Comparison of ENCODE assay signal across 7 mouse cellular contexts in genomic region chr17:30005103-30005443, GRCm38 (mm10). TPM values are rescaled to one million over a fixed set of nuclear protein-coding genes. Genes with fewer than 3 reads are reported as not detected.
DNase-seq lines count a peak whose midpoint lies in the region; ATAC-seq and TF ChIP-seq lines count a peak whose summit lies in the region.

No protein-coding gene starts in this region.

- TF ChIP-seq EP300 in lung, postnatal 0 days (IDR thresholded peaks at IDR 0.05): no peak

- peak overlapping the region; percentile 96 for H3K27ac ChIP-seq in lung, postnatal 0 days (ENCODE audit: low read length)
- peak overlapping the region; percentile 99 for H3K27ac ChIP-seq in limb, embryonic 11.5 days (replicated peaks; ENCODE audit: low read depth, low read length)
- no peak overlapping the region for H3K27ac ChIP-seq in small intestine, adult 2 months (ENCODE audit: insufficient read depth, low read depth, low read length)

- peak; percentile 18; the same call in 1 of the 2 replicates for ATAC-seq in lung, postnatal 0 days
- peak; percentile 4; the same call in 1 of the 2 replicates for ATAC-seq in erythroid progenitor cell, adult 5-6 weeks (replicated peaks; ENCODE audit: low FRiP score, poor library complexity, severe bottlenecking)
- peak; percentile 22 for ATAC-seq in limb, embryonic 11.5 days (ENCODE audit: insufficient number of reproducible peaks, low FRiP score, low TSS enrichment, low read depth)

- no peak for DNase-seq in lung, postnatal 0 days (ENCODE audit: low spot score)
- no peak for DNase-seq in lung, adult 18-20 months
- no peak for DNase-seq in limb, embryonic 11.5 days (ENCODE audit: low spot score)
- no peak for DNase-seq in adipocyte (ENCODE audit: low spot score)
- DNase-seq in urinary bladder, postnatal 25 days (ENCODE audit: low spot score): no peak

- peak overlapping the region; percentile 83 for H3K4me2 ChIP-seq in lung, postnatal 0 days (replicated peaks; ENCODE audit: low read depth, low read length)
- peak overlapping the region; percentile 73; the same call in 1 of the 2 replicates for H3K4me2 ChIP-seq in limb, embryonic 11.5 days (ENCODE audit: low read depth, severe bottlenecking)

- TF ChIP-seq CTCF in lung, postnatal 0 days (IDR thresholded peaks at IDR 0.05): no peak
- TF ChIP-seq CTCF in small intestine, adult 2 months (IDR thresholded peaks at IDR 0.05; ENCODE audit: extremely low read depth, insufficient read length, insufficient replicate concordance, low read depth, low read length): no peak

- no peaks in the 10 kb centered on the region for H3K9me3 ChIP-seq in lung, postnatal 0 days (ENCODE audit: low read length)
- no peaks in the 10 kb centered on the region for H3K9me3 ChIP-seq in limb, embryonic 11.5 days (ENCODE audit: control insufficient read depth, low read length)

- WGBS in lung, postnatal 0 days: 0% methylated on average over 11 of the region's 47 CpGs
- WGBS in limb, embryonic 11.5 days: 0% methylated on average over 15 of the region's 47 CpGs
- 3% methylated on average over 29 of the region's 47 CpGs for WGBS in small intestine, adult 2 months

- no peaks in the 10 kb centered on the region for H3K36me3 ChIP-seq in lung, postnatal 0 days (ENCODE audit: insufficient read depth, low read length)
- no peaks in the 10 kb centered on the region for H3K36me3 ChIP-seq in limb, embryonic 11.5 days (ENCODE audit: control insufficient read depth, insufficient read depth, low read length)
- H3K36me3 ChIP-seq in small intestine, adult 2 months (ENCODE audit: control insufficient read depth, insufficient read depth, low read length): no peaks in the 10 kb centered on the region

- no peaks in the 10 kb centered on the region for H3K27me3 ChIP-seq in lung, postnatal 0 days (replicated peaks; ENCODE audit: insufficient read depth, low read length)
- H3K27me3 ChIP-seq in limb, embryonic 11.5 days (ENCODE audit: control insufficient read depth, insufficient read depth, low read length): no peaks in the 10 kb centered on the region
- no peaks in the 10 kb centered on the region for H3K27me3 ChIP-seq in small intestine, adult 2 months (ENCODE audit: control insufficient read depth, insufficient read depth, low read length)

- peaks cover 16% of the 10 kb centered on the region for H3K4me1 ChIP-seq in lung, postnatal 0 days (ENCODE audit: insufficient read depth, low read depth, low read length)
- H3K4me1 ChIP-seq in limb, embryonic 11.5 days (ENCODE audit: control insufficient read depth, insufficient read depth, low read length): peaks cover 20% of the 10 kb centered on the region
- H3K4me1 ChIP-seq in small intestine, adult 2 months (ENCODE audit: control insufficient read depth, insufficient read depth, insufficient read length, low read length): peaks cover 24% of the 10 kb centered on the region; the same call in 1 of the 2 replicates

- H3K9ac ChIP-seq in lung, postnatal 0 days (replicated peaks; ENCODE audit: low read depth): peak overlapping the region; percentile 97
- H3K9ac ChIP-seq in limb, embryonic 11.5 days (ENCODE audit: low read length): peak overlapping the region; percentile 97

- no peak for TF ChIP-seq POLR2A in small intestine, adult 2 months (IDR thresholded peaks at IDR 0.05; ENCODE audit: low read depth, low read length)

- H3K4me3 ChIP-seq in lung, postnatal 0 days (ENCODE audit: low read depth, low read length): peak overlapping the region; percentile 97
- H3K4me3 ChIP-seq in limb, embryonic 11.5 days (ENCODE audit: low read depth, low read length): peak overlapping the region; percentile 96
- peak overlapping the region; percentile 93 for H3K4me3 ChIP-seq in small intestine, adult 2 months (ENCODE audit: low read depth, low read length)

RNA-seq across cellular contexts. Expression of gene Zfand3, which starts 0.5 kb away (rescaled TPM):
- 52.1 and 54.6 TPM in 2 replicates for polyA plus RNA-seq in lung, postnatal 0 days (2015; fragmentation: Nextera tagmentation; extraction: Ambion mirVana)
- total RNA-seq in erythroid progenitor cell, adult 5-6 weeks (2015; ENCODE audit: low replicate concordance): 10.9 and 17.3 TPM in 2 replicates
- total RNA-seq in erythroid progenitor cell, adult 5-6 weeks (2017; ENCODE audit: low replicate concordance): 7.3 and 10.5 TPM in 2 replicates
- 53.6 and 55.1 TPM in 2 replicates for polyA plus RNA-seq in limb, embryonic 11.5 days (2014; fragmentation: Nextera tagmentation; extraction: Ambion mirVana)
- 33.3 and 58.6 TPM in 2 replicates for polyA plus RNA-seq in small intestine, adult 2 months (2012; rRNA removed)

RNA-seq across cellular contexts. Expression of gene Mdga1, which starts 35.2 kb away (rescaled TPM):
- polyA plus RNA-seq in lung, postnatal 0 days (2015; fragmentation: Nextera tagmentation; extraction: Ambion mirVana): 2.3 and 3.2 TPM in 2 replicates
- total RNA-seq in erythroid progenitor cell, adult 5-6 weeks (2015; ENCODE audit: low replicate concordance): 5.0 TPM in 1 of 2 replicates, not detected in the other
- total RNA-seq in erythroid progenitor cell, adult 5-6 weeks (2017; ENCODE audit: low replicate concordance): 2.6 TPM in 1 of 2 replicates, not detected in the other
- 1.9 and 2.9 TPM in 2 replicates for polyA plus RNA-seq in limb, embryonic 11.5 days (2014; fragmentation: Nextera tagmentation; extraction: Ambion mirVana)
- 1.1 and 2.7 TPM in 2 replicates for polyA plus RNA-seq in small intestine, adult 2 months (2012; rRNA removed)
